Mouse (Mus musculus) embryonic facial prominence, embryonic 14.5 days (tissue): Measurements from ENCODE around the gene Cyp2b9. TPM values are rescaled to one million over a fixed set of nuclear protein-coding genes. Genes with fewer than 3 reads are reported as not detected.
"Not testable (repeated sequence)": the region's sequence is repeated elsewhere in the genome, so short reads cannot be mapped to it uniquely, and the experiment has no call there.

Experiments
- ATAC-seq: fragments of 200-750 bp; cut with Nextera tagmentation; 2 replicates; pipeline ENCODE4 v1.8.0; 2017; ENCODE audit warnings: low read depth, moderate number of reproducible peaks, moderate TSS enrichment
- DNase-seq: peaks from one replicate; pipeline ENCODE4 v3.0.0-alpha.2; 2015; ENCODE audit warnings: low spot score
- H3K27ac ChIP-seq: fragments of 300-500 bp; sonication (generic); replicated peaks from 2 replicates; pipeline ENCODE4 v1.5.1; 2014; ENCODE audit warnings: low read depth, mild to moderate bottlenecking, low read length, moderate library complexity
- H3K27me3 ChIP-seq: fragments of 300-500 bp; sonication (generic); replicated peaks from 2 replicates; pipeline ENCODE4 v1.6.1; 2014; ENCODE audit warnings: low read length; ENCODE audit not compliant: control insufficient read depth, insufficient read depth
- H3K36me3 ChIP-seq: fragments of 300-500 bp; sonication (generic); 2 replicates; pipeline ENCODE4 v1.6.1; 2014; ENCODE audit warnings: low read length, mixed read lengths; ENCODE audit not compliant: control insufficient read depth, insufficient read depth
- H3K4me1 ChIP-seq: fragments of 300-500 bp; sonication (generic); 2 replicates; pipeline ENCODE4 v1.6.1; 2014; ENCODE audit warnings: antibody characterized with exemption, low read length; ENCODE audit not compliant: control insufficient read depth, insufficient read depth
- H3K4me2 ChIP-seq: fragments of 300-500 bp; sonication (generic); 2 replicates; pipeline ENCODE4 v1.6.1; 2014; ENCODE audit warnings: low read depth, mild to moderate bottlenecking, low read length, moderate library complexity, mixed read lengths
- H3K4me3 ChIP-seq: fragments of 300-500 bp; sonication (generic); 2 replicates; pipeline ENCODE4 v1.5.1; 2014; ENCODE audit warnings: low read depth, mild to moderate bottlenecking, low read length
- H3K9ac ChIP-seq: fragments of 300-500 bp; sonication (generic); 2 replicates; pipeline ENCODE4 v1.6.1; 2014; ENCODE audit warnings: low read depth, mild to moderate bottlenecking, low read length, moderate library complexity, mixed read lengths
- H3K9me3 ChIP-seq: fragments of 300-500 bp; sonication (generic); 2 replicates; pipeline ENCODE4 v1.6.1; 2016; ENCODE audit warnings: low read length; ENCODE audit not compliant: control insufficient read depth
- WGBS: fragments of 180-500 bp; shearing (Covaris S2); extraction: QIAGEN DNeasy Blood & Tissue Kit; methylation state at CpG from one replicate; pipeline ENCODE4 v1.1.7; 2014; 5-methylcytosine and 5-hydroxymethylcytosine counted together
- polyA plus RNA-seq: library from polyadenylated mRNA; unstranded; fragments of >200 nt; fragmentation: Nextera tagmentation; extraction: Ambion mirVana; gene quantifications from 2 replicates; pipeline ENCODE4 v1.2.1, GENCODE M21; 2014

Gene Cyp2b9
- polyA plus RNA-seq, result not detected in 2 replicates

DNA sequence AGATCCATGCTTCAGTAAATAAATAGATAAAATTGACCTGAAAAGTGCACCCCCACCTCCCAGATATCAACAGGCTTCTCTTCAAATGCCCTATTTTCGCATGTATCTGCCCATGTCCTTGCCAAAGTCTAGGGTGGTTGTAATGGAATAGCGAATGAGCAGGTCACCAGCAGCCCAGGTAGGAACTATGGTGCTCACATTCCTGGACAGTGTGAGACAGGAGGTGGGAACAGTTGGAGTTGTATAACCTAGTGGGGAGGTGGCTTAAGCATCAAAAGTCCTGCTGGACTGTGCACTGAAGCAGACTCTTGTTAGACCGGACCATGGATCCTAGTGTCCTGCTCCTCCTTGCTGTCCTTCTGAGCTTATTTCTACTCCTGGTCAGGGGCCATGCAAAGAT, at the start of gene Cyp2b9:
Gene Cyp2b9, plus strand, starts transcription at position 301 of the 400 bp plus-strand sequence.
- 71% methylated on average over 2 of the region's 3 CpGs for WGBS
- H3K27ac ChIP-seq, H3K4me3 ChIP-seq, H3K4me1 ChIP-seq, H3K4me2 ChIP-seq, H3K9me3 ChIP-seq, DNase-seq, H3K27me3 ChIP-seq, H3K9ac ChIP-seq, ATAC-seq, H3K36me3 ChIP-seq: not testable (repeated sequence)

DNA sequence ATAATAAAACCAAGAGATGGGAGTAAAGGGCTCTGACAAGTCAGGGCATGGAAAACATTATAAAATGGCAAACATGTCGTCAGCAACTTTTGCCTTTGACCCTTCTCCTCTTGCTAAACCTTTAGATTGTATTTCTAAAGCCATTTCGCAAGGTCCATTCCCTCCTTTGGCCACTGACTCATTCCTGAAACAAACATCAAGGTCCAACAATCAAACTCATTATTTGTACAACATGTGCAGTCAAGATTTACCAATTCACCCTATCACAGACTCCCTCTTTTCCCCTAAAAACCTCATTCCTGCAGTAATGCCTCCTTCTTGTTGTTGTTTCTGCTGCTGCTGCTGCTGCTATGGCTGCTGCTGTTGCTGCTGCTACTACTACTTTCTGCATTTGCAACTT, 33.6 kb upstream of the Cyp2b9 start:
- not testable (repeated sequence) for H3K4me1 ChIP-seq, H3K27me3 ChIP-seq, ATAC-seq, DNase-seq, H3K27ac ChIP-seq, H3K9ac ChIP-seq, H3K36me3 ChIP-seq, H3K4me2 ChIP-seq, H3K9me3 ChIP-seq, H3K4me3 ChIP-seq
- WGBS, result no CpG with 5 or more reads among the region's 2 CpGs

DNA sequence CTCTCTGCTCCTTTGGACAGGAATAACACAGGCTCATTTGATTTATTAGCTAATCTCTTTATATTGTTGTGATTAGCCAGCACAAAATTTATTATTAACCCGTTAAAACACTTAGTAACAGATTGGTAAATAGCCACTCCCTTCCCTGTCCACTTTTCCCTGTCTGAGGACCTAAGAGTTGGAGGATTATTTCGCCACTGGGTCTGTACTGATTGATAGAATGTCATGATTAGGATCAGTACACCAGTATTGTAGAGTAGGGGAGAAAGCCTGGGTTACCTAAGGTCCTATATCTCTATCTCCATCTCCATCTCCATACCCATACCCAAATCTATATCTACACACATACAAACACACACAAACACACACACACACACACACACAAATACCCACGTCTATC, 29.6 kb upstream of the Cyp2b9 start:
- H3K36me3 ChIP-seq, H3K27ac ChIP-seq, H3K9ac ChIP-seq, H3K4me1 ChIP-seq, DNase-seq, ATAC-seq, H3K4me2 ChIP-seq, H3K9me3 ChIP-seq, H3K4me3 ChIP-seq, H3K27me3 ChIP-seq: not testable (repeated sequence)
- WGBS, result 17% methylated on average over 1 of the region's 3 CpGs

DNA sequence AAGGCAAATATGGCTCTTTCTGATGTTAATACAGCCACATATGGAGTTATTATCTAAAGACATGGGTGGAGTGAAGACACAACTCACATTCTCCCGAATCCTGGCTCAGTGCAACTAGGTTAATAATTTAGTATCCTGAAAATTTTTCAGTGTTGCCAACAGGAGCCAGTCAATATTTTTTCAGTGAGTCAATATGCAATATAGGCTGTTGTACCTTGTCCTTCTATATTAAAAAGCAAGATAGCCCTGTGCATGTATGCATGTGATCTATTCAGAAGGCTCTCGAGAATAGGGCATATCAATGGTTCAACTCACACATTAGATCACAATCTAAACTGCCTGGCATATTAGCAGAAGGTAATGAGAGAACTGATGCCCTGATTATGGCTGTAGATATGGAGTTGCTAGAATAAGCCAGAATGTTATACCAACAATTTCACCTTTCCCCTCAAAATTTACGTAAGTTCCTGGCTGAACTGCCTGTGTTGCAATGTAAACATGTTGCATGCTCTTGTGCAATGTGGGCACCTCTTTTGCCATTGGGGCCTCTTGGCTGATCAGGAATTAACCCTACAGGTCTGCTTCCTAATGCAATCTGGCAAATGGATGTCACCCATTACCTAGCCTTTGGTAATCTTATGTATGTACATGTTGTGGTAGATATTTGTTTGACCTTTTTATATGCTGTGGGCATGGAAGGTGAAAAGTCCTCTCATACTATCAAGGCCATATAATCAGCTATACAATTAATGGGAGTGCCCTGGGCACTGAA, 4.3 kb upstream of the Cyp2b9 start:
- not testable (repeated sequence) for DNase-seq, ATAC-seq, H3K4me1 ChIP-seq, H3K4me3 ChIP-seq, H3K9me3 ChIP-seq, H3K27me3 ChIP-seq, H3K9ac ChIP-seq, H3K27ac ChIP-seq, H3K4me2 ChIP-seq, H3K36me3 ChIP-seq
- WGBS, result 65% methylated on average over 2 of the region's 3 CpGs

DNA sequence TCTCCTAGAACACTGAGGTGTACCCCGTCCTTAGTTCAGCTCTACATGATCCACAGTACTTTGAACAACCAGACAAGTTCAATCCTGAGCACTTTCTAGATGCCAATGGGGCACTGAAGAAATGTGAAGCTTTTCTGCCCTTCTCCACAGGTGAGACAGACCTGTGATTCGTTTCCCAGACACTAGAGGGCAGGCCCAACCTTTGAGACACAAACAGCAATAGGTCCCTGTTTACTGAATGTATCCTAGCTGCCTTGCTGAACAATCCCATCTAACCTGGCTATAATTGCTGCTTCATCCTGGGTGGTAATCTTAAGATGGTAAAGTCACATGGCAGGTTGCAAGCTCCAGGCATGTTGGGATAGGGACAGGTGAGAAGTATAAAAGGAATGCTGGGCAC, 27.9 kb downstream of the Cyp2b9 start:
- Histone ChIP-seq H3K4me1 (no peaks in the 10 kb centered on the region), H3K4me3 (no peak overlapping the region), H3K27me3 (no peaks in the 10 kb centered on the region), H3K36me3 (no peaks in the 10 kb centered on the region), H3K9me3 (peaks cover 3% of the 10 kb centered on the region; the same call in 1 of the 2 replicates), H3K9ac (no peak overlapping the region), H3K27ac (no peak overlapping the region), H3K4me2 (no peak overlapping the region)
- ATAC-seq, result no peak
- WGBS, result 31% methylated on average over 2 of the region's 2 CpGs
- no peak for DNase-seq

DNA sequence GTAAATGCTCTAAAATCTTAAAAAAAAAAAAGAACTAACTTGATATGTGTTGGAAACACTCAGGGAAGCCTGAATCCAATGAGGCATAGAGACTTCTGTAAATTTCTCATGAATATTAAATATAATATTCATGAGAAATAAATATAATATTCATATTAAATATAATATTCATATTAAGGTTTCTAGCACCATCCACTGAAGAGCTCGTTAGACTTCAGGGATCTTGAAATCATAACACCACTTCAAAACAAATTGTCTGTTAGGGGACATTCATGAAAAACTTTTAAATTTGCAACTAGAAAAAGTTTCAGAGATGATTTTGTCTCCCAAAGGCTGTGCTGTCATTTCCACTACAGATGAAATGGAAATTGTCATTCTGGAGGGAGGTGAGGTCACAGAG, 86.8 kb downstream of the Cyp2b9 start, which contains the start of gene Vmn1r184:
Gene Vmn1r184, plus strand, starts transcription at position 301 of the 400 bp plus-strand sequence.
- H3K27ac ChIP-seq, H3K36me3 ChIP-seq, H3K27me3 ChIP-seq, H3K4me2 ChIP-seq, H3K4me1 ChIP-seq, H3K9me3 ChIP-seq, DNase-seq, H3K9ac ChIP-seq, H3K4me3 ChIP-seq, ATAC-seq: not testable (repeated sequence)
- WGBS, result 78% methylated on average over 1 of the region's 1 CpGs

Other genes starting within 250 kb of the Cyp2b9 start
- not detected in 2 replicates for gene Cyp2b13, start 111.9 kb upstream of the Cyp2b9 start, polyA plus RNA-seq
- gene Vmn1r184, start 86.9 kb downstream of the Cyp2b9 start, polyA plus RNA-seq, result not detected in 2 replicates
- not detected in 2 replicates for gene Cyp2a4, start 133.8 kb downstream of the Cyp2b9 start, polyA plus RNA-seq
- not detected in 2 replicates for gene Nlrp9c, start 230.3 kb downstream of the Cyp2b9 start, polyA plus RNA-seq